Mouse (Mus musculus) layer of hippocampus, adult 9-10 months (tissue): ENCODE results near the gene Slc34a2.

ENCODE experiments used
- DNase-seq: peaks from one replicate; pipeline ENCODE4 v3.0.0; 2022; ENCODE audit warnings: low spot score

The Slc34a2 gene

GRCm38 (mm10) chr5:53025276-53025973, 12.5 kb upstream of the Slc34a2 start:
- DNase-seq, result no peak

GRCm38 (mm10) chr5:53031346-53031745, 6.5 kb upstream of the Slc34a2 start:
- no peak for DNase-seq

- DNase-seq, result no peak
These were observed 4.3 kb downstream of the Slc34a2 start for GRCm38 (mm10) chr5:53042034-53042748.

GRCm38 (mm10) chr5:53042771-53043371, 5.0 kb downstream of the Slc34a2 start:
- no peak for DNase-seq

GRCm38 (mm10) chr5:53043716-53044115, 5.8 kb downstream of the Slc34a2 start:
- DNase-seq, result no peak

GRCm38 (mm10) chr5:53047951-53048350, 10.1 kb downstream of the Slc34a2 start:
- no peak for DNase-seq

- no peak for DNase-seq
These were observed 10.7 kb downstream of the Slc34a2 start for GRCm38 (mm10) chr5:53048599-53048998.

GRCm38 (mm10) chr5:53049046-53049445, 11.2 kb downstream of the Slc34a2 start:
- DNase-seq, result no peak

- no peak for DNase-seq
These were observed 13.1 kb downstream of the Slc34a2 start for GRCm38 (mm10) chr5:53050963-53051362.

GRCm38 (mm10) chr5:53053246-53053645, 15.4 kb downstream of the Slc34a2 start:
- DNase-seq, result no peak

GRCm38 (mm10) chr5:53061532-53062130, 23.8 kb downstream of the Slc34a2 start:
- DNase-seq, result no peak

- no peak for DNase-seq
These were observed 36.7 kb downstream of the Slc34a2 start for GRCm38 (mm10) chr5:53074553-53074952.

GRCm38 (mm10) chr5:53078453-53078852, 40.6 kb downstream of the Slc34a2 start:
- no peak for DNase-seq

GRCm38 (mm10) chr5:53087452-53087851, 49.6 kb downstream of the Slc34a2 start:
- DNase-seq, result no peak

- no peak for DNase-seq
These were observed 53.5 kb downstream of the Slc34a2 start for GRCm38 (mm10) chr5:53091331-53091730.

- DNase-seq, result no peak
These were observed 64.1 kb downstream of the Slc34a2 start for GRCm38 (mm10) chr5:53101848-53102473.

- DNase-seq, result no peak
These were observed 66.4 kb downstream of the Slc34a2 start for GRCm38 (mm10) chr5:53104177-53104855.

- no peak for DNase-seq
These were observed 67.8 kb downstream of the Slc34a2 start for GRCm38 (mm10) chr5:53105716-53106115.

GRCm38 (mm10) chr5:53106125-53106524, 68.2 kb downstream of the Slc34a2 start:
- no peak for DNase-seq

- no peak for DNase-seq
These were observed 68.8 kb downstream of the Slc34a2 start for GRCm38 (mm10) chr5:53106731-53107130.

GRCm38 (mm10) chr5:53108026-53108425, 70.1 kb downstream of the Slc34a2 start:
- no peak for DNase-seq

- no peak for DNase-seq
These were observed 70.8 kb downstream of the Slc34a2 start for GRCm38 (mm10) chr5:53108668-53109067.
